Mouse (Mus musculus) layer of hippocampus, adult 9-10 months (tissue): ENCODE measurements around the gene Pold1.

Experiments used
- DNase-seq: peaks from one replicate; pipeline ENCODE4 v3.0.0; 2022; ENCODE audit warnings: low spot score

Pold1 gene

DNA sequence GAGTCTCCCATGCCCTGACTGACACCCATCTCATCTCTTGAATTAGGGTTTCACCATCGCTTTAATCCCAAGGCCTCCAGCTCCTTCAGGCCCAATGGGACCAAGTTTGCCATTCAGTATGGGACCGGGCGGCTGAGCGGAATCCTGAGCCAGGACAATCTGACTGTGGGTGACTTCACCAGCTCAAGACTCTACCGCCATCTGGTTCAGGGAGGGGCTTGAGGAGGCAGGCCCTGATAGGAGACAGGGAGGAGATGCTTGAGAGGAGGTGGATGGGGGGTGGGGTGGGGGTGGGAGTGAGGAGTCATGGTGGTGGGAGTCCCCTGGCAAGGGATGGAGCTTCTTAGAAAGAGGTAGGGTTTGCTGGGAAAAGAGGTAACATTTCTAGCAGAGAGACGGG, 33.0 kb upstream of the Pold1 start:
- DNase-seq = no peak

GRCm38 (mm10) chr7:44576333-44576844, 27.7 kb upstream of the Pold1 start:
- DNase-seq = no peak

- DNase-seq = no peak
Observed at GRCm38 (mm10) chr7:44572956-44573484, 24.4 kb upstream of the Pold1 start.

DNA sequence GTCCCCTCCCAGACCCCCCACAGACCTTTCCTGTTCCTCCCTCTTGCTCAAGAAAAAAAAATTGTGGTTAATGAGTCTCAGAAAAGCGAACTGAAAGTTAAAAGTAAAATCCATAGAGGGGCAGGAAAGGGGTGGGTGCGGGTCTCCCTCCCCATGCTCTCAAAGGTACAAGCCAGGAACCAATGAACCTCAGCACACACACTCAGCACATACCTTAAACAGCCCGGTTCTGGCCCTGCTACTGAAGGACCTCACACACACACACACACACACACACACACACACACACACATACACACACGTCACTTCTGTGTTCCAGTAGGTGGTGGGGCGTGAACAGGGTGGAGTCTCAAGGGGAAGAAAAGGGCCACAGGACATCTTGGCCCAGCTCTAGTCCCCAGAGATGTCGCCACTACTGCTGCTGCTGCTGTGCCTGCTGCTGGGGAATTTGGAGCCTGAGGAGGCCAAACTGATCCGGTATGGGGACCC, 23.6 kb upstream of the Pold1 start, which contains the start of gene Napsa:
Gene Napsa, plus strand, starts transcription at position 168 of the 489 bp plus-strand sequence.
- DNase-seq = no peak

DNA sequence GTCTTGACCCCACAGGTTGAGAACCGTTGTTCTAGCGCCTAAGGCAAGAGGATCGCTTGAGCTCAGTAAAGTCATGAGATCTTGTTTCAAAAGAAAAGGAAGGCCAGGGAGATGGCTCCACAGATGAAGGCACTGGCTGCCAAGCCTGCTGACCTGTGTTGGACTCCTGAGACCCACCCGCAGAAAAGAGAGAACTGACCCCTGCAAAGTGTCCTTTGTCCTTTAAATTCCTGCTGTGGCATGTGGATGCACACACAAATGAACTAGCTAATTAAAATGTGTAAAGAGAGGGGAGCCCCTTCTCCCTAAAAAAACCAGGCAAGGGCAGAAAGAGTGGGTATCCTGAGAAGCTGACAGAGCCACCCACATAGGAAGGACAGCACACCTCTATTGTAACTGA, 23.2 kb upstream of the Pold1 start:
- DNase-seq = no peak

DNA sequence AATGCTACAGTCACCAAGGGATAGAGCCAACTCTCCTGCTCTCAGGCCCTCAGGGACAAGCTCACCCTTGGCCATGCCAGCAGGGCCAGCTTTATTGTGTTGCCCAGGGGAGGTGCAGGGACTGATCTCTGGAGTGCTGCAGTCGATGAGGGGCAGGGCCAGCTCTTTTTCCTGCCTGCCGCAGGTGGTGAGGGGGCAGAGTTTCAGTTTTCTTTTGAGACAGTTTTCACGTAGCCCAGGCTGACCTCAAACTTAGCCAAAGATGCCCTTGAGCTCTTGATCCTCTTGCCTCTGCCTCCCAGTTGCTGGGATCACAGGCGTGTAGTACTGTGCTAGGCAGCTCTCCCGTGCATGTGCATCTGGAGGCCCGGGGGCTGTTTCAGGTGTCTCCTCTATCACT, 22.3 kb upstream of the Pold1 start:
- DNase-seq = no peak

DNA sequence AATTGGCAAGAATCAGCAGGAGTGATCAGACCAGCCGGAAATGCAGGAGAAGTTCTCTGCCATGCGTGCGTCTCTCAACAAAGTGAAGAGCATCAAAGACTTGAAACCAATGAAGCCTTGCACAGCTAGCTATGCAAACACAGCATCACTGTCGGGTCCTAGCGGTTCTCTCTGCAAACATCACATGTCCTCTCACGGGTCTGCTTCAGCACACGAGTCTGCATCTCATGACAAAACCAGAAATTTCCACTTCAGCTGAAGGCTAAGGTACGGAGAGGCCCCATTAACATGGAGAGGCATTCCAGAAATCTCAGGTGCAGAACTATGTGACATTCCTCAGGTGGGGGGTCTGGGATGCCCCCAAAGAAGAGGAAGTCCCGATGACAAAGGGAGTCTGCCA, 20.2 kb upstream of the Pold1 start:
- DNase-seq = no peak

DNA sequence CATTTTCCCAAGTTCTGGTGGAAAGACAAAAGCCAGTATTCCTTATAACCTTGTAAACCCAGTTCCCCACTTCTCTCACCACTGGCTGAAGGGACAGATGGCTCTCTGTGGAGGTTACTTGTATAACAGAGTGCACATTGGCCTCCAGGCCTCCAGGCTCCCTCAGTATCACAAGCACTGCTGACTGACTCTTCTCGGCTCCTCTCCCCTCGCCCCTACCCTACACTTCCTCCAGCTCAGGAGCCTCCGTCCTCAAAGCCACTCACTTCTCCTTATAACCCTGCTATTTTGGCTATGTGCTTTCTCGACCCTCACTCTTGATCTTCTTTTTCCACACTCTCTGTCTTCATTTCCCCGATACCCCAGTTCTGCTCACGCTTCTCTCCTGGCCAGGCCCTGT, 16.8 kb upstream of the Pold1 start:
- no peak for DNase-seq

GRCm38 (mm10) chr7:44564486-44564885, 15.8 kb upstream of the Pold1 start:
- DNase-seq = no peak

GRCm38 (mm10) chr7:44563284-44563683, 14.6 kb upstream of the Pold1 start:
- DNase-seq = no peak

DNA sequence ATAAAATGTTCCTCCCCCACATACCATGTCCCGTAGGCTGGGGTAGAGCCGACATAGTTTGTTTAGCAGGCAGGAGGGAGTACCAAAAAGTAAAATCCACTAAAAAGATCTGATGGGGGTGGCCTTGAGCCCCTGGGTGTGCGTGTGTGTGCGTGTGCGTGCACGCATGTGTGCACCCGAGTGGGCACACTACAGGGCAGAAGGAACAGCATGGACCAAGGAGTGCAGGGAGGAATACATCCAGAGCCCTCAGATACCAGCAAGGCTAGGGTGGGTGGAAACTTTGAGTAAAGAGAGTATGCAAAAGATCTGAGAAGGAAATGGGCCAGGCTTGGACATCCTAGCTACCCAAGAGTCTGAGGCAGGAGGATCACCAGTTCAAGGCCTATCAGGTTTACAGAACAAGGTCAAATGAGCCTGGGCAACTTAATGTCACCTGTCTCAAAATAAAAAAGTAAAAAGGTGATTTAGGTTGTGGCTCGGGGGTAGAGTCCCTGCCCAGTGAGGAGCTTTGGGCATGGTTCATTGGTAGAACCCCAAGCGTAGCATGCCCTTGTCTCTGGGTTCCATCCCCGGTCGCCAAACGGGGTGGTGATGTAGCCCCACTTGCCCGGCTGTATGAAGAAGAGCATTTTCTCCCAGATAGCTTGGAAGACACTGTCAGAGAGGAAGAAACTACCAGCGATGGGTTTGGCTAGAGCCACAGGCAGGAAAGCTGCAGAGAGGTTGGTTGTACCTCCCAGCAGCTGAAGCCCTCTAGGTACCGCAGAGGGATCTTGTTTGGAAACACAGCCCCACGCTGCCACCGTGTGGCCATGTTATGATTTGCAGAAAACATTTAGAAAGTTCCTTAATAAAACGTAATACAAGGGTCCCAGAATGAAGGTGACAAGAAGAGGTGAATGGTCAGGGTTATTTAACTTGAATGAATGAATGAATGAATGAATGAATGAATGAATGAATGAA, 12.1 kb upstream of the Pold1 start:
- peak; percentile 71 for DNase-seq

DNA sequence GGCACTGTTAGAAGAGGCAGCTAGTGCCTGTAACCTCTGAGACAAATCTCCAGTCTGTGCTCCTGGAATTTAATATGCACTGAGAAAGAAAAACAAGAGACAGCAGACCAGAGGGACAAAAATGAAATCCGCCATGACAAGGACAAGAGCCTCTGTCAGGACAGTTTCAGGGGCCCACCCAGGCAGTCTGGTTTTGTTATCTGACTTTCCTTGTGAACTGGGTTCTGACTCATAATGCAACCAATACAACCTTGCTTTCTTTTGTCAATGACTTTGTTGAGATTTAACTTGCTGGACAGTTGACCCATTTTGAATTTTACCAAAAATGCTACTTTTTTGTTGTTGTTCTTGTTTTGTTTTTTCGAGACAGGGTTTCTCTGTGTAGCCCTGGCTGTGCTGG, 9.0 kb upstream of the Pold1 start:
- DNase-seq = no peak

- DNase-seq = peak; percentile 79
Observed at GRCm38 (mm10) chr7:44553826-44554225, 5.2 kb upstream of the Pold1 start, which contains the start of gene Nr1h2. Gene Nr1h2, minus strand, starts transcription at chr7:44553951.

- peak; percentile 13 for DNase-seq
Observed at GRCm38 (mm10) chr7:44553196-44553764, 4.6 kb upstream of the Pold1 start.

GRCm38 (mm10) chr7:44552141-44552908, 3.7 kb upstream of the Pold1 start:
- no peak for DNase-seq

DNA sequence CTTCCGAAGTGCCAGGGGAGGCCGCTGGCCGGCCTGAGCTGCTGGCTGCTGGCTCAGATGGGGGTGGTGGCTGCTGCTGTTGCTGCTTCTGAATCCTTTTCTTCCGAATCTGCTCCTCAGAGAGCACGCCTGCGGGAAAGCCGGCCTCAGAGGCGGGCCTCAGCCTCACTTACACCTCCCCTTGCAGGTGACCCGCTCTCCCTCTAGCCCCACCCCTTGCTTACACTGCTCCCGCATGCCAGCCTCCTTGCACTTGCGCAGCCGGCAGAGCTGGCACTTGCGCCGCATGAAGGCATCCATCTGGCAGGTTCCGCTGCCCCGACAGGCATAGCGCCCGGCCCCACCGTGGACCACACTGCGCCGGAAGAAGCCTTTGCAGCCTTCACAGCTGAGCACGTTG, 3.1 kb upstream of the Pold1 start:
- DNase-seq = no peak

GRCm38 (mm10) chr7:44551301-44551700, 2.7 kb upstream of the Pold1 start:
- DNase-seq = no peak

- DNase-seq = no peak
Observed at GRCm38 (mm10) chr7:44550409-44550678, 1.7 kb upstream of the Pold1 start.

DNA sequence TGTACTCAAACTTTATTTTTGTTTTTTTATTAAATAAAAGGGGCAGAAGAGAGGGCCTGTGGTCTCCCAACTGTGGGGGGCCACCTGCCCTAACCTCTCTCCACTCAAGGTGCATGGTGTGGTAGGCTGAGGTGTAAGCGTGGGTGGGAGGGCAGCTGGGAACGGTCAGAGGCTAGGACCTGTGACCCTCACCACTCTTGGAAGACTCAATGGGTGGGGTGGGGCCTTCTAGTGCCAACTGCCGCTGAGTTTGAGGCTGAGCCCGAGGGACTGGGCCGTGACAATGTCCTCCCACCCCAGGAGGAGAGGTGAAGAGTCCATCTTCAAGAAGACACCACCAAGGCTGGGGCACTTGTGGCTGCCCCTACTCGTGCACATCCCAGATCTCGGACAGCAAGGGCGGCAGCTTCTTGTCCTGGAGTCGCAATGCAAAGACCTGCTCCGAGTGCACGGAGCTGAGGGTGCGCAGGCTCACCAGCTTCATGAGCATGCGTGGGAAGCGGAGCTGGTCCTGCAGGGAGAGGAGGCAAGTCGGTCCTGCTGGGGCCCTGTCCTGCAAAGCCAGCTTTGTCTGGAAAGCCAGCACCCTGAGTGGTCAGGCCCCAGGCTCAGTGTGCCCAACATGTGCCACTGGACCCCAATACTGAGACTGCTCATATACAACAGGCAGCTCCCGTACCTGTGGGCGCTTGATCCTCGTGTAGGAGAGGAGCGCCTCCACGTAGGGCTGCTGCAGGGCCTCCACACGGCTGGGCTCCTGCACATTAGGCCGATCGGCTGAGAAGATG, 1.2 kb upstream of the Pold1 start:
- no peak for DNase-seq

DNA sequence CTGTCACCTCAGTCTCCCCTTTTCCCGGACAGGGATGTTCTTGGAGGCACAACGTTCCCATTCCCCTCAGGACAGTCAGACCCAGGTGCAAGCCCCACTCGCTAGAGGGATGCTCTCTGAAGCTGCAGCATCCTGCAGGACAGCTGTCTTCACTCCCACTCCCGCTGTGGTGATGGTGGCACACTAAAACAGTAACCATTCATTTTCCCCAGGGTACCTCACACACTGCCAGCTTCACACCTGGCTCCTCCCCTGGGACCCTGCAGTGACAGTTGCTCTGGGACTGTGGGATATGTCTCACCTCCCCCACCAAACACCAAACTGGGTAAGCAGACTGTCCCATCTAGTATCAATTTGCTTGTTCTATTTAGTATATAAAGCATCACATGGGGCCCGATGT, 924 bp downstream of the Pold1 start:
- DNase-seq = no peak

- DNase-seq = no peak
Observed at GRCm38 (mm10) chr7:44547041-44547440, 1.6 kb downstream of the Pold1 start.
